Mouse (Mus musculus) lung, embryonic 16.5 days (tissue): ENCODE measurements around the gene Olfr1214. TPM values are rescaled to one million over a fixed set of nuclear protein-coding genes. Genes with fewer than 3 reads are reported as not detected.

Source experiments
- polyA plus RNA-seq: library from polyadenylated mRNA; unstranded; fragments of >200 nt; fragmentation: Nextera tagmentation; extraction: Ambion mirVana; gene quantifications from 2 replicates; pipeline ENCODE4 v1.2.1, GENCODE M21; 2015

The Olfr1214 gene
- polyA plus RNA-seq, 1 experiment from 2014 or later = not detected

Other genes starting within 250 kb of the Olfr1214 start
- not detected in 2 replicates for gene Olfr1198, start 241.3 kb downstream of the Olfr1214 start, polyA plus RNA-seq
- gene Olfr1199, start 232.2 kb downstream of the Olfr1214 start, polyA plus RNA-seq = not detected in 2 replicates
- gene Olfr1200, start 222.2 kb downstream of the Olfr1214 start, polyA plus RNA-seq = not detected in 2 replicates
- not detected in 2 replicates for gene Olfr1201, start 199.6 kb downstream of the Olfr1214 start, polyA plus RNA-seq
- gene Olfr1202, start 178.2 kb downstream of the Olfr1214 start, polyA plus RNA-seq = not detected in 2 replicates
- not detected in 2 replicates for gene Olfr1205, start 162.9 kb downstream of the Olfr1214 start, polyA plus RNA-seq
- gene Olfr1204, start 143.4 kb downstream of the Olfr1214 start, polyA plus RNA-seq = not detected in 2 replicates
- gene Olfr1206, start 129.4 kb downstream of the Olfr1214 start, polyA plus RNA-seq = not detected in 2 replicates
- gene Olfr1208, start 90.3 kb downstream of the Olfr1214 start, polyA plus RNA-seq = not detected in 2 replicates
- gene Olfr1209, start 77.5 kb downstream of the Olfr1214 start, polyA plus RNA-seq = not detected in 2 replicates
- gene Olfr1211, start 54.5 kb downstream of the Olfr1214 start, polyA plus RNA-seq = not detected in 2 replicates
- gene Olfr1212, start 38.7 kb downstream of the Olfr1214 start, polyA plus RNA-seq = not detected in 2 replicates
- gene Gm13762, start 12.4 kb downstream of the Olfr1214 start, polyA plus RNA-seq = not detected in 2 replicates
- gene Olfr1215, start 14.3 kb upstream of the Olfr1214 start, polyA plus RNA-seq = not detected in 2 replicates
- not detected in 2 replicates for gene Olfr1216, start 25.7 kb upstream of the Olfr1214 start, polyA plus RNA-seq
- gene Olfr1217, start 39.4 kb upstream of the Olfr1214 start, polyA plus RNA-seq = not detected in 2 replicates
- not detected in 2 replicates for gene Olfr1218, start 68.5 kb upstream of the Olfr1214 start, polyA plus RNA-seq
- gene Olfr1219, start 90.9 kb upstream of the Olfr1214 start, polyA plus RNA-seq = not detected in 2 replicates
- not detected in 2 replicates for gene Olfr1220, start 114.2 kb upstream of the Olfr1214 start, polyA plus RNA-seq
- gene Olfr1221, start 124.6 kb upstream of the Olfr1214 start, polyA plus RNA-seq = not detected in 2 replicates
- gene Olfr1222, start 140.4 kb upstream of the Olfr1214 start, polyA plus RNA-seq = not detected in 2 replicates
- gene Olfr1223, start 158.9 kb upstream of the Olfr1214 start, polyA plus RNA-seq = not detected in 2 replicates
- gene Olfr1224-ps1, start 171.4 kb upstream of the Olfr1214 start, polyA plus RNA-seq = not detected in 2 replicates
- not detected in 2 replicates for gene Olfr1225, start 182.0 kb upstream of the Olfr1214 start, polyA plus RNA-seq
- gene Olfr1226, start 207.4 kb upstream of the Olfr1214 start, polyA plus RNA-seq = not detected in 2 replicates